Mouse (Mus musculus): Measurements from ENCODE around the gene Akap2. TPM values are rescaled to one million over a fixed set of nuclear protein-coding genes. Genes with fewer than 3 reads are reported as not detected.

The Akap2 gene
- polyA plus RNA-seq, 1 experiment = 19.3 TPM

- peaks cover 18% of the 10 kb centered on the region for H3K36me3 ChIP-seq (ENCODE audit: control insufficient read depth, insufficient read depth)
- TF ChIP-seq REST (IDR thresholded peaks at IDR 0.05; ENCODE audit: insufficient read depth, insufficient read length) (no peak), TCF3 (IDR thresholded peaks at IDR 0.05; ENCODE audit: insufficient read length, low read depth) (no peak), POLR2AphosphoS2 (IDR thresholded peaks at IDR 0.05; ENCODE audit: insufficient read length, low read depth) (no peak), CEBPB (IDR thresholded peaks at IDR 0.05; ENCODE audit: insufficient read depth, poor library complexity, severe bottlenecking) (no peak), TCF12 (IDR thresholded peaks at IDR 0.05; ENCODE audit: insufficient read depth, poor library complexity, severe bottlenecking) (no peak)
- H3K4me2 ChIP-seq (ENCODE audit: low read depth) = no peak overlapping the region
- H3ac ChIP-seq (ENCODE audit: control insufficient read depth, insufficient read length) = no peak overlapping the region
- peaks cover 4% of the 10 kb centered on the region for H3K79me2 ChIP-seq (ENCODE audit: control insufficient read depth, insufficient read depth)
- H3K27me3 ChIP-seq (ENCODE audit: control insufficient read depth, insufficient read depth, insufficient read length) = no peaks in the 10 kb centered on the region
- H3K4me3 ChIP-seq = no peak overlapping the region
Measured at GRCm38 (mm10) chr4:57681511-57681910, 35.9 kb upstream of the Akap2 start.

- Histone ChIP-seq H3K36me3 (ENCODE audit: control insufficient read depth, insufficient read depth) (peaks cover 19% of the 10 kb centered on the region), H3K79me2 (ENCODE audit: control insufficient read depth, insufficient read depth) (peaks cover 3% of the 10 kb centered on the region), H3K4me2 (ENCODE audit: low read depth) (no peak overlapping the region), H3K4me3 (no peak overlapping the region), H3K27me3 (ENCODE audit: control insufficient read depth, insufficient read depth, insufficient read length) (no peaks in the 10 kb centered on the region), H3ac (ENCODE audit: control insufficient read depth, insufficient read length) (no peak overlapping the region)
- TF ChIP-seq REST (IDR thresholded peaks at IDR 0.05; ENCODE audit: insufficient read depth, insufficient read length) = no peak
- no peak for TF ChIP-seq POLR2AphosphoS2 (IDR thresholded peaks at IDR 0.05; ENCODE audit: insufficient read length, low read depth)
- TF ChIP-seq SRF (IDR thresholded peaks at IDR 0.05; ENCODE audit: control insufficient read depth, insufficient read length, low read depth) = no peak
- TF ChIP-seq CEBPB (IDR thresholded peaks at IDR 0.05; ENCODE audit: insufficient read depth, poor library complexity, severe bottlenecking) = no peak
- TF ChIP-seq E2F4 (IDR thresholded peaks at IDR 0.05; ENCODE audit: insufficient read depth) = no peak
Measured at GRCm38 (mm10) chr4:57682341-57682740, 35.1 kb upstream of the Akap2 start.

- H3K27me3 ChIP-seq (ENCODE audit: control insufficient read depth, insufficient read depth, insufficient read length) = no peaks in the 10 kb centered on the region
- peaks cover 25% of the 10 kb centered on the region for H3K36me3 ChIP-seq (ENCODE audit: control insufficient read depth, insufficient read depth)
- no peak overlapping the region for H3K4me3 ChIP-seq
- H3K4me2 ChIP-seq (ENCODE audit: low read depth) = no peak overlapping the region
- no peaks in the 10 kb centered on the region for H3K79me2 ChIP-seq (ENCODE audit: control insufficient read depth, insufficient read depth)
- TF ChIP-seq USF1 (IDR thresholded peaks at IDR 0.05; ENCODE audit: low read depth) (no peak), TCF3 (IDR thresholded peaks at IDR 0.05; ENCODE audit: insufficient read length, low read depth) (no peak), POLR2A (IDR thresholded peaks at IDR 0.05; ENCODE audit: insufficient read length, low read depth) (no peak), REST (IDR thresholded peaks at IDR 0.05; ENCODE audit: insufficient read depth, insufficient read length) (no peak), POLR2AphosphoS2 (IDR thresholded peaks at IDR 0.05; ENCODE audit: insufficient read length, low read depth) (no peak), SRF (IDR thresholded peaks at IDR 0.05; ENCODE audit: control insufficient read depth, insufficient read length, low read depth) (no peak), MAX (IDR thresholded peaks at IDR 0.05; ENCODE audit: low read depth) (no peak), TCF12 (IDR thresholded peaks at IDR 0.05; ENCODE audit: insufficient read depth, poor library complexity, severe bottlenecking) (no peak)
- H3ac ChIP-seq (ENCODE audit: control insufficient read depth, insufficient read length) = no peak overlapping the region
Measured at GRCm38 (mm10) chr4:57682944-57683343, 34.5 kb upstream of the Akap2 start.

GRCm38 (mm10) chr4:57684676-57685215 lies 32.7 kb upstream of the Akap2 start:
- Histone ChIP-seq H3K4me2 (ENCODE audit: low read depth) (no peak overlapping the region), H3K27me3 (ENCODE audit: control insufficient read depth, insufficient read depth, insufficient read length) (no peaks in the 10 kb centered on the region), H3K79me2 (ENCODE audit: control insufficient read depth, insufficient read depth) (no peaks in the 10 kb centered on the region), H3ac (ENCODE audit: control insufficient read depth, insufficient read length) (no peak overlapping the region), H3K36me3 (ENCODE audit: control insufficient read depth, insufficient read depth) (peaks cover 26% of the 10 kb centered on the region), H3K4me3 (no peak overlapping the region)
- TF ChIP-seq E2F4 (IDR thresholded peaks at IDR 0.05; ENCODE audit: insufficient read depth) (no peak), CEBPB (IDR thresholded peaks at IDR 0.05; ENCODE audit: insufficient read depth, poor library complexity, severe bottlenecking) (no peak), TCF12 (IDR thresholded peaks at IDR 0.05; ENCODE audit: insufficient read depth, poor library complexity, severe bottlenecking) (no peak), MYOD1 (IDR thresholded peaks at IDR 0.05; ENCODE audit: control insufficient read depth in 1 of 3, insufficient read length in 2 of 3, low read depth in 2 of 3) (no peak), USF1 (IDR thresholded peaks at IDR 0.05; ENCODE audit: low read depth) (no peak), POLR2A (IDR thresholded peaks at IDR 0.05; ENCODE audit: insufficient read length, low read depth) (no peak), TCF3 (IDR thresholded peaks at IDR 0.05; ENCODE audit: insufficient read length, low read depth) (no peak), SRF (IDR thresholded peaks at IDR 0.05; ENCODE audit: control insufficient read depth, insufficient read length, low read depth) (no peak), POLR2AphosphoS2 (IDR thresholded peaks at IDR 0.05; ENCODE audit: insufficient read length, low read depth) (no peak), MYOG (IDR thresholded peaks at IDR 0.05; ENCODE audit: control insufficient read depth in 1 of 3, insufficient read depth in 1 of 3, insufficient read length in 2 of 3, low read depth in 2 of 3) (no peak), REST (IDR thresholded peaks at IDR 0.05; ENCODE audit: insufficient read depth, insufficient read length) (no peak), MAX (IDR thresholded peaks at IDR 0.05; ENCODE audit: low read depth) (no peak)

- Histone ChIP-seq H3ac (ENCODE audit: control insufficient read depth, insufficient read length) (no peak overlapping the region), H3K79me2 (ENCODE audit: control insufficient read depth, insufficient read depth) (no peaks in the 10 kb centered on the region), H3K36me3 (ENCODE audit: control insufficient read depth, insufficient read depth) (peaks cover 25% of the 10 kb centered on the region), H3K4me3 (no peak overlapping the region), H3K27me3 (ENCODE audit: control insufficient read depth, insufficient read depth, insufficient read length) (no peaks in the 10 kb centered on the region), H3K4me2 (ENCODE audit: low read depth) (no peak overlapping the region)
- no peak for TF ChIP-seq CEBPB (IDR thresholded peaks at IDR 0.05; ENCODE audit: insufficient read depth, poor library complexity, severe bottlenecking)
- no peak for TF ChIP-seq USF1 (IDR thresholded peaks at IDR 0.05; ENCODE audit: low read depth)
- TF ChIP-seq REST (IDR thresholded peaks at IDR 0.05; ENCODE audit: insufficient read depth, insufficient read length) = no peak
- no peak for TF ChIP-seq TCF3 (IDR thresholded peaks at IDR 0.05; ENCODE audit: insufficient read length, low read depth)
- TF ChIP-seq POLR2A (IDR thresholded peaks at IDR 0.05; ENCODE audit: insufficient read length, low read depth) = no peak
- TF ChIP-seq E2F4 (IDR thresholded peaks at IDR 0.05; ENCODE audit: insufficient read depth) = no peak
- TF ChIP-seq MYOG (IDR thresholded peaks at IDR 0.05; ENCODE audit: control insufficient read depth in 1 of 3, insufficient read depth in 1 of 3, insufficient read length in 2 of 3, low read depth in 2 of 3) = no peak
- TF ChIP-seq TCF12 (IDR thresholded peaks at IDR 0.05; ENCODE audit: insufficient read depth, poor library complexity, severe bottlenecking) = no peak
Measured at GRCm38 (mm10) chr4:57686736-57687135, 30.7 kb upstream of the Akap2 start.
